Mouse (Mus musculus) neutrophil, adult 5-6 weeks (primary cell): ENCODE results near the gene Gm20683. TPM values are rescaled to one million over a fixed set of nuclear protein-coding genes. Genes with fewer than 3 reads are reported as not detected.

Source experiments
- ATAC-seq: fragments of 151-379, 151-347 bp; 2 replicates; pipeline ENCODE4 v1.8.0; 2017; ENCODE audit warnings: mild to moderate bottlenecking, moderate TSS enrichment; ENCODE audit not compliant: insufficient number of reproducible peaks, poor library complexity, low FRiP score, severe bottlenecking; ENCODE audit errors: extremely low read depth
- total RNA-seq: library from RNA; stranded (forward); fragments of 200-1000 nt; gene quantifications from 2 replicates; pipeline ENCODE4 v1.2.3, GENCODE M21; 2017

The Gm20683 gene
- total RNA-seq: 3.4 and 5.6 TPM in 2 replicates

GRCm38 (mm10) chr17:25841117-25841880, at the start of gene Gm20683:
Gene Gm20683, minus strand, starts transcription at chr17:25841763.
- no peak for ATAC-seq

GRCm38 (mm10) chr17:25888837-25889236, 47.3 kb upstream of the Gm20683 start:
- no peak for ATAC-seq

GRCm38 (mm10) chr17:25887467-25887866, 45.9 kb upstream of the Gm20683 start:
- ATAC-seq: no peak

- no peak for ATAC-seq
Measured at GRCm38 (mm10) chr17:25886806-25887205, 45.2 kb upstream of the Gm20683 start.

- ATAC-seq: no peak
Measured at GRCm38 (mm10) chr17:25885636-25886035, 44.1 kb upstream of the Gm20683 start.

GRCm38 (mm10) chr17:25883824-25884223, 42.3 kb upstream of the Gm20683 start:
- ATAC-seq: no peak

GRCm38 (mm10) chr17:25883268-25883667, 41.7 kb upstream of the Gm20683 start:
- ATAC-seq: no peak

GRCm38 (mm10) chr17:25882306-25882705, 40.7 kb upstream of the Gm20683 start:
- no peak for ATAC-seq

GRCm38 (mm10) chr17:25881691-25882090, 40.1 kb upstream of the Gm20683 start:
- ATAC-seq: no peak

- ATAC-seq: no peak
Measured at GRCm38 (mm10) chr17:25880913-25881641, 39.5 kb upstream of the Gm20683 start.

- ATAC-seq: no peak
Measured at GRCm38 (mm10) chr17:25880196-25880910, 38.8 kb upstream of the Gm20683 start, which contains the start of gene Wfikkn1. Gene Wfikkn1, minus strand, starts transcription at chr17:25880858.

- no peak for ATAC-seq
Measured at GRCm38 (mm10) chr17:25879750-25880149, 38.2 kb upstream of the Gm20683 start.

- ATAC-seq: no peak
Measured at GRCm38 (mm10) chr17:25879261-25879660, 37.7 kb upstream of the Gm20683 start.

GRCm38 (mm10) chr17:25878611-25879180, 37.1 kb upstream of the Gm20683 start:
- ATAC-seq: no peak

- no peak for ATAC-seq
Measured at GRCm38 (mm10) chr17:25877741-25878610, 36.4 kb upstream of the Gm20683 start.

GRCm38 (mm10) chr17:25877025-25877424, 35.5 kb upstream of the Gm20683 start:
- ATAC-seq: no peak

- no peak for ATAC-seq
Measured at GRCm38 (mm10) chr17:25876347-25876915, 34.9 kb upstream of the Gm20683 start.
